ENCODE assay signal across 16 mouse cellular contexts in genomic region chr8:124586556-124586955, GRCm38 (mm10). TPM values are rescaled to one million over a fixed set of nuclear protein-coding genes. Genes with fewer than 3 reads are reported as not detected.
DNase-seq lines count a peak whose midpoint lies in the region; ATAC-seq and TF ChIP-seq lines count a peak whose summit lies in the region.
"Had no signal": no experiment of that assay in that cellular context is flagged by ENCODE, and none has a peak within 500 bp of the region (broad histone marks: within the 10 kb centered on the region; RNA-seq: fewer than 3 reads in every experiment).

No protein-coding gene starts in this region.

- H3K4me3 ChIP-seq in heart, embryonic 15.5 days: no peak overlapping the region
- no peak overlapping the region for H3K4me3 ChIP-seq in heart, embryonic 10.5 days
- no peak overlapping the region for H3K4me3 ChIP-seq in limb, embryonic 13.5 days
- H3K4me3 ChIP-seq in limb, embryonic 10.5 days: no peak overlapping the region
- no peak overlapping the region for H3K4me3 ChIP-seq in stomach, embryonic 16.5 days (replicated peaks; ENCODE audit: low read length)
- no peak overlapping the region for H3K4me3 ChIP-seq in stomach, postnatal 0 days (ENCODE audit: low read depth, low read length)
- no peak overlapping the region for H3K4me3 ChIP-seq in small intestine, adult 2 months (ENCODE audit: low read depth, low read length)
- H3K4me3 ChIP-seq: embryonic facial prominence, embryonic 12.5 days; intestine, embryonic 15.5 days; kidney, embryonic 15.5 days; liver, embryonic 15.5 days; megakaryocyte, embryonic 14.5 days; midbrain, embryonic 15.5 days had no signal

- TF ChIP-seq EP300 in stomach, postnatal 0 days (optimal IDR thresholded peaks at IDR 0.05): no peak

- H3K9ac ChIP-seq in heart, embryonic 15.5 days: no peak overlapping the region
- H3K9ac ChIP-seq in limb, embryonic 13.5 days: peak overlapping the region; percentile 19; the same call in 1 of the 2 replicates
- H3K9ac ChIP-seq in stomach, embryonic 16.5 days (ENCODE audit: low read length): peak overlapping the region; percentile 21; the same call in 1 of the 2 replicates
- H3K9ac ChIP-seq in stomach, postnatal 0 days (ENCODE audit: low read length): no peak overlapping the region
- H3K9ac ChIP-seq: embryonic facial prominence, embryonic 12.5 days; intestine, embryonic 15.5 days; kidney, embryonic 15.5 days; liver, embryonic 15.5 days; midbrain, embryonic 15.5 days had no signal

- H3K27me3 ChIP-seq in heart, embryonic 15.5 days: no peaks in the 10 kb centered on the region
- H3K27me3 ChIP-seq in heart, embryonic 10.5 days (ENCODE audit: insufficient read depth, poor library complexity, severe bottlenecking): no peaks in the 10 kb centered on the region
- no peaks in the 10 kb centered on the region for H3K27me3 ChIP-seq in limb, embryonic 13.5 days
- H3K27me3 ChIP-seq in limb, embryonic 10.5 days (ENCODE audit: low read depth, poor library complexity, severe bottlenecking): no peaks in the 10 kb centered on the region
- no peaks in the 10 kb centered on the region for H3K27me3 ChIP-seq in stomach, embryonic 16.5 days (ENCODE audit: control insufficient read depth, insufficient read depth, low read length)
- H3K27me3 ChIP-seq in stomach, postnatal 0 days (ENCODE audit: control insufficient read depth, insufficient read depth, low read length): no peaks in the 10 kb centered on the region
- no peaks in the 10 kb centered on the region for H3K27me3 ChIP-seq in small intestine, adult 2 months (ENCODE audit: control insufficient read depth, insufficient read depth, low read length)
- H3K27me3 ChIP-seq: embryonic facial prominence, embryonic 12.5 days; intestine, embryonic 15.5 days; kidney, embryonic 15.5 days; liver, embryonic 15.5 days; midbrain, embryonic 15.5 days had no signal

- H3K9me3 ChIP-seq in heart, embryonic 15.5 days (replicated peaks): no peaks in the 10 kb centered on the region
- no peaks in the 10 kb centered on the region for H3K9me3 ChIP-seq in heart, embryonic 10.5 days
- no peaks in the 10 kb centered on the region for H3K9me3 ChIP-seq in limb, embryonic 13.5 days
- no peaks in the 10 kb centered on the region for H3K9me3 ChIP-seq in limb, embryonic 10.5 days (replicated peaks)
- no peaks in the 10 kb centered on the region for H3K9me3 ChIP-seq in stomach, embryonic 16.5 days (replicated peaks; ENCODE audit: control insufficient read depth, low read length)
- H3K9me3 ChIP-seq in stomach, postnatal 0 days (ENCODE audit: control insufficient read depth, low read length): no peaks in the 10 kb centered on the region
- H3K9me3 ChIP-seq: embryonic facial prominence, embryonic 12.5 days; intestine, embryonic 15.5 days; kidney, embryonic 15.5 days; liver, embryonic 15.5 days; megakaryocyte, embryonic 14.5 days; midbrain, embryonic 15.5 days had no signal

- no peak for TF ChIP-seq CTCF in stomach, postnatal 0 days (IDR thresholded peaks at IDR 0.05; ENCODE audit: low read depth)
- TF ChIP-seq CTCF in small intestine, adult 2 months (IDR thresholded peaks at IDR 0.05; ENCODE audit: extremely low read depth, insufficient read length, insufficient replicate concordance, low read depth, low read length): no peak

- no peaks in the 10 kb centered on the region for H3K36me3 ChIP-seq in heart, embryonic 15.5 days
- H3K36me3 ChIP-seq in heart, embryonic 10.5 days: no peaks in the 10 kb centered on the region
- no peaks in the 10 kb centered on the region for H3K36me3 ChIP-seq in limb, embryonic 13.5 days
- H3K36me3 ChIP-seq in limb, embryonic 10.5 days: no peaks in the 10 kb centered on the region
- H3K36me3 ChIP-seq in stomach, embryonic 16.5 days (ENCODE audit: control insufficient read depth, insufficient read depth, low read length): no peaks in the 10 kb centered on the region
- no peaks in the 10 kb centered on the region for H3K36me3 ChIP-seq in stomach, postnatal 0 days (ENCODE audit: control insufficient read depth, insufficient read depth, low read length)
- no peaks in the 10 kb centered on the region for H3K36me3 ChIP-seq in small intestine, adult 2 months (ENCODE audit: control insufficient read depth, insufficient read depth, low read length)
- H3K36me3 ChIP-seq: embryonic facial prominence, embryonic 12.5 days; intestine, embryonic 15.5 days; kidney, embryonic 15.5 days; liver, embryonic 15.5 days; midbrain, embryonic 15.5 days had no signal

- peaks cover 14% of the 10 kb centered on the region for H3K4me1 ChIP-seq in heart, embryonic 15.5 days (replicated peaks)
- peaks cover 13% of the 10 kb centered on the region for H3K4me1 ChIP-seq in heart, embryonic 10.5 days
- no peaks in the 10 kb centered on the region for H3K4me1 ChIP-seq in limb, embryonic 13.5 days
- 0 out of 2 replicates have a peak, but pooled peaks cover 3% of the 10 kb centered on the region for H3K4me1 ChIP-seq in limb, embryonic 10.5 days
- peaks cover 10% of the 10 kb centered on the region for H3K4me1 ChIP-seq in stomach, embryonic 16.5 days (ENCODE audit: control insufficient read depth, insufficient read depth, low read length)
- 0 out of 2 replicates have a peak, but pooled peaks cover 2% of the 10 kb centered on the region for H3K4me1 ChIP-seq in stomach, postnatal 0 days (replicated peaks; ENCODE audit: control insufficient read depth, insufficient read depth)
- no peaks in the 10 kb centered on the region for H3K4me1 ChIP-seq in small intestine, adult 2 months (ENCODE audit: control insufficient read depth, insufficient read depth, insufficient read length, low read length)
- H3K4me1 ChIP-seq: embryonic facial prominence, embryonic 12.5 days; kidney, embryonic 15.5 days; midbrain, embryonic 15.5 days had no signal

- H3K4me2 ChIP-seq in heart, embryonic 15.5 days: no peak overlapping the region
- H3K4me2 ChIP-seq in limb, embryonic 13.5 days (replicated peaks): no peak overlapping the region
- H3K4me2 ChIP-seq in stomach, embryonic 16.5 days (ENCODE audit: low read depth, low read length): no peak overlapping the region
- no peak overlapping the region for H3K4me2 ChIP-seq in stomach, postnatal 0 days (replicated peaks; ENCODE audit: low read depth)
- H3K4me2 ChIP-seq: embryonic facial prominence, embryonic 12.5 days; intestine, embryonic 15.5 days; kidney, embryonic 15.5 days; liver, embryonic 15.5 days; midbrain, embryonic 15.5 days had no signal

- no peak; the same call in 1 of the 2 replicates for ATAC-seq in heart, embryonic 15.5 days (replicated peaks; ENCODE audit: insufficient number of reproducible peaks, insufficient read depth, low FRiP score, low read depth)
- no peak for ATAC-seq in limb, embryonic 13.5 days (ENCODE audit: low FRiP score, low read depth)
- no peak for ATAC-seq in stomach, embryonic 16.5 days (ENCODE audit: insufficient read depth, low FRiP score)
- no peak for ATAC-seq in stomach, postnatal 0 days (ENCODE audit: low FRiP score, low TSS enrichment)
- ATAC-seq: forebrain, embryonic 16.5 days; midbrain, embryonic 15.5 days had no signal

- H3K27ac ChIP-seq in heart, embryonic 15.5 days: peak overlapping the region; percentile 16; the same call in 1 of the 2 replicates
- H3K27ac ChIP-seq in heart, embryonic 10.5 days: no peak overlapping the region
- H3K27ac ChIP-seq in limb, embryonic 13.5 days: no peak overlapping the region
- no peak overlapping the region for H3K27ac ChIP-seq in limb, embryonic 10.5 days
- no peak overlapping the region for H3K27ac ChIP-seq in stomach, embryonic 16.5 days (ENCODE audit: low read length)
- H3K27ac ChIP-seq in stomach, postnatal 0 days (replicated peaks): no peak overlapping the region
- peak overlapping the region; percentile 17; the same call in 1 of the 2 replicates for H3K27ac ChIP-seq in small intestine, adult 2 months (ENCODE audit: insufficient read depth, low read depth, low read length)
- H3K27ac ChIP-seq: embryonic facial prominence, embryonic 12.5 days; kidney, embryonic 15.5 days; liver, embryonic 15.5 days; midbrain, embryonic 15.5 days had no signal

- DNase-seq in heart, embryonic 10.5 days (ENCODE audit: low spot score): no peak
- DNase-seq in limb, embryonic 10.5 days (ENCODE audit: low spot score): no peak
- DNase-seq in stomach, postnatal 0 days (ENCODE audit: low spot score): no peak
- DNase-seq: spleen, adult 18-20 months had no signal

- 84% methylated on average over 2 of the region's 2 CpGs for WGBS in heart, embryonic 15.5 days
- 84% methylated on average over 2 of the region's 2 CpGs for WGBS in heart, embryonic 10.5 days
- WGBS in limb, embryonic 13.5 days: 77% methylated on average over 2 of the region's 2 CpGs
- WGBS in limb, embryonic 10.5 days: 85% methylated on average over 2 of the region's 2 CpGs
- 85% methylated on average over 2 of the region's 2 CpGs for WGBS in stomach, embryonic 16.5 days
- 94% methylated on average over 2 of the region's 2 CpGs for WGBS in stomach, postnatal 0 days
- WGBS in small intestine, adult 2 months: 85% methylated on average over 2 of the region's 2 CpGs

- no peak for TF ChIP-seq POLR2A in small intestine, adult 2 months (IDR thresholded peaks at IDR 0.05; ENCODE audit: low read depth, low read length)

RNA-seq across cellular contexts. Expression of gene Capn9, which starts 10.6 kb away (rescaled TPM):
- 0.20 and 0.30 TPM in 2 replicates for polyA plus RNA-seq in heart, embryonic 15.5 days (2015; fragmentation: Nextera tagmentation; extraction: Ambion mirVana)
- polyA plus RNA-seq in heart, embryonic 10.5 days (2016; fragmentation: Nextera tagmentation; extraction: Ambion mirVana): not detected in 2 replicates
- polyA plus RNA-seq in limb, embryonic 13.5 days (2015; fragmentation: Nextera tagmentation; extraction: Ambion mirVana): 0.15 TPM in 1 of 2 replicates, not detected in the other
- polyA plus RNA-seq in limb, embryonic 10.5 days (2016; fragmentation: Nextera tagmentation; extraction: Ambion mirVana): not detected in 2 replicates
- polyA plus RNA-seq in stomach, embryonic 16.5 days (2015; fragmentation: Nextera tagmentation; extraction: Ambion mirVana): 0.31 and 0.34 TPM in 2 replicates
- polyA plus RNA-seq in stomach, postnatal 0 days (2015; fragmentation: Nextera tagmentation; extraction: Ambion mirVana): 12.8 and 17.6 TPM in 2 replicates
- polyA plus RNA-seq in small intestine, adult 2 months (2012; rRNA removed): 8.2 and 11.4 TPM in 2 replicates
- polyA plus RNA-seq: embryonic facial prominence, embryonic 12.5 days; limb, embryonic 11.5 days; midbrain, embryonic 15.5 days had no signal

RNA-seq across cellular contexts. Expression of gene Agt, which starts 17.1 kb away (rescaled TPM):
- polyA plus RNA-seq in heart, embryonic 15.5 days (2015; fragmentation: Nextera tagmentation; extraction: Ambion mirVana): 1.3 and 2.7 TPM in 2 replicates
- 0.26 and 0.84 TPM in 2 replicates for polyA plus RNA-seq in heart, embryonic 10.5 days (2016; fragmentation: Nextera tagmentation; extraction: Ambion mirVana)
- 0.42 and 0.48 TPM in 2 replicates for polyA plus RNA-seq in limb, embryonic 13.5 days (2015; fragmentation: Nextera tagmentation; extraction: Ambion mirVana)
- polyA plus RNA-seq in limb, embryonic 10.5 days (2016; fragmentation: Nextera tagmentation; extraction: Ambion mirVana): not detected in 2 replicates
- polyA plus RNA-seq in stomach, embryonic 16.5 days (2015; fragmentation: Nextera tagmentation; extraction: Ambion mirVana): 20.0 and 22.6 TPM in 2 replicates
- 42.8 and 44.5 TPM in 2 replicates for polyA plus RNA-seq in stomach, postnatal 0 days (2015; fragmentation: Nextera tagmentation; extraction: Ambion mirVana)
- 10.7 and 36.2 TPM in 2 replicates for polyA plus RNA-seq in small intestine, adult 2 months (2012; rRNA removed)
- polyA plus RNA-seq: limb, embryonic 11.5 days had no signal

Comparison
In these comparisons a context has a peak if more than half of its experiments do, and no peak if none do; other contexts are left out.
1. H3K27ac ChIP-seq: peak in heart, embryonic 15.5 days (single experiment) and small intestine, adult 2 months (single experiment); none in heart, embryonic 10.5 days (single experiment), limb, embryonic 13.5 days (single experiment), limb, embryonic 10.5 days (single experiment), stomach, embryonic 16.5 days (single experiment) and stomach, postnatal 0 days (single experiment).
2. H3K9ac ChIP-seq: peak in limb, embryonic 13.5 days (single experiment) and stomach, embryonic 16.5 days (single experiment); none in heart, embryonic 15.5 days (single experiment) and stomach, postnatal 0 days (single experiment).